Mouse (Mus musculus): ENCODE measurements around the gene Trem2.

GRCm38 (mm10) chr17:48372987-48373386 lies 26.8 kb downstream of the Trem2 start:
- TF ChIP-seq EP300 (optimal IDR thresholded peaks at IDR 0.05) (no peak), CTCF (IDR thresholded peaks at IDR 0.05; ENCODE audit: low read depth) (no peak)

All from stomach, postnatal 0 days (tissue).